Mouse (Mus musculus): Measurements from ENCODE around the gene Olfr113.
"Not testable (repeated sequence)": the region's sequence is repeated elsewhere in the genome, so short reads cannot be mapped to it uniquely, and the experiment has no call there.

Gene Olfr113

DNA sequence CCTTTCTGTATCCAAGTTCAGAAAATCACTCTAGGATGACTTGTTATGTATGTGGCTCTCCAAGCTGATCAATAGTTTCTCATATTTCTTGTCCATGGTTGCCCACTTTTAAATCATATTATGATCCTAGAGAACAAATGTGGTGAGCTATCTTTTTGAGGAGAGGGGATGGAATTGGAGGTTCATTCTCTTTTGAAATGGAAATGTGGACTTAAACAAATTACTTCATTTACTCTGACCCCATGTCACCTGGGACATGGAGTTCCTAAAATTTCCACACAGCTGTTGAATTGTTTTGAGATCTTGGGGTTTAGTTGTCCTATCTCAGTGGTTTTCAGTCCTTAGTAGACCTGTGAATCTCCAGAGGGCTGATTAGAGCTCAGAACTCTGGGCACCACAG is at the start of gene Olfr113:
TSS of gene Olfr113 (minus strand) at position 101 of the 400 bp plus-strand sequence.
- no peak for DNase-seq (ENCODE audit: low read depth)

DNA sequence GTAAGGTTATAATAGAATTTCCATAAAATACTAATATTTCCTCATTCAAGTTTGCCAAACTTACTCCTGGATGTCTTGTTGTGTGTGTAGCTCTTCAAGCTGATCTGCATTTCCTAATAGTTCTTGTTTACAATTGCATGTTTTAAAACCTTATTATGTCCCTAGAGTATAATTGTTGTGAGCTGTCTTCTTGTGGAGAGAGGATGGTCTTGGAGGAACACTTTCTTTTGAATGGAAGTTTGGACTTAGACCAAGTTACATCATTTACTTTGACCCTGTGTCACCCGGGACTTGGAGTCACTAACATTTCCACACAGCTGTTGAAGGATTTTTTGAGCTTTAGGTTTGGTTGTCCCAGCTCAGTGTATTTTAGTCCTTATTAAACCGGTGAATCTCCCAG is 49.5 kb upstream of the Olfr113 start, which contains the start of the genes Olfr115 and Olfr116:
TSS of gene Olfr115 (minus strand) at position 101 of the 400 bp plus-strand sequence.
TSS of gene Olfr116 (minus strand) at position 191 of the 400 bp plus-strand sequence.
- DNase-seq (ENCODE audit: low read depth) = no peak

DNA sequence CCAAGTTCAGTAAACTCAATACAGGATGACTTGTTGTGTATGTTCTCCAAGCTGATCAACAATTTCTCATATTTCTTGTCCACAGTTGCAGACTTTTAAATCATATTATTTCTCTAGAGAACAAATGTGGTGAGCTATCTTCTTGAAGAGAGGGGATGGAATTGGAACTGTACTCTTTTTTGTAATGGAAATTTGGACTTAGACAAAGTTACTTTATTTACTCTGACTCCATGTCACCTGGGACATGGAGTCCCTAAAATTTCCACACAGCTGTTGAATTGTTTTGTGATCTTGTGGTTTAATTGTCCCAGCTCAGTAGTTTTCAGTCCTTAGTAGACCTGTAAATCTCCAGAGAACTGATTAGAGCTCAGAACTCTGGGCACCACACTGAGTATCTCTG is 15.2 kb upstream of the Olfr113 start, which contains the start of gene Olfr114:
TSS of gene Olfr114 (minus strand) at position 101 of the 400 bp plus-strand sequence.
- DNase-seq (ENCODE audit: low read depth) = no peak

DNA sequence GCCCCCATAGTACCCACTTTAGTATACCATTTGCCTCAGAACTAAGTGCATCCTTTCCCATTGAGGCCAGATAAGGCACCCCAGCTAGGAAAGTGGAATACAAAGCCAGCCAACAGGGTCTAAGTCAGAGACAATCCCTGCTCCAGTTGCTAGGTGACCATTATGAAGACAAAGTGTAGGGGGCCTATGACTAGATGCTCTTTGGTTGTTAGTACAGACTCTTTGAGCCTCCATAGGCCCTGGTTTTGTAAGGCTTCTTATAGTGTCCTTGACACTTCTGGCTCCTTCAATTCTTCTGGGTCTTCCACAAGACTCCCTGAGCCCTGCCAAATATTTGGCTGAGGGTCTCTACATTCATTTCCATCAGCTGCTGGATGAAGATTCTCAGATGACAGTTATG is 8.1 kb downstream of the Olfr113 start, which contains the start of gene Olfr112:
TSS of gene Olfr112 (minus strand) at position 101 of the 400 bp plus-strand sequence.
- no peak for DNase-seq (ENCODE audit: low read depth)

DNA sequence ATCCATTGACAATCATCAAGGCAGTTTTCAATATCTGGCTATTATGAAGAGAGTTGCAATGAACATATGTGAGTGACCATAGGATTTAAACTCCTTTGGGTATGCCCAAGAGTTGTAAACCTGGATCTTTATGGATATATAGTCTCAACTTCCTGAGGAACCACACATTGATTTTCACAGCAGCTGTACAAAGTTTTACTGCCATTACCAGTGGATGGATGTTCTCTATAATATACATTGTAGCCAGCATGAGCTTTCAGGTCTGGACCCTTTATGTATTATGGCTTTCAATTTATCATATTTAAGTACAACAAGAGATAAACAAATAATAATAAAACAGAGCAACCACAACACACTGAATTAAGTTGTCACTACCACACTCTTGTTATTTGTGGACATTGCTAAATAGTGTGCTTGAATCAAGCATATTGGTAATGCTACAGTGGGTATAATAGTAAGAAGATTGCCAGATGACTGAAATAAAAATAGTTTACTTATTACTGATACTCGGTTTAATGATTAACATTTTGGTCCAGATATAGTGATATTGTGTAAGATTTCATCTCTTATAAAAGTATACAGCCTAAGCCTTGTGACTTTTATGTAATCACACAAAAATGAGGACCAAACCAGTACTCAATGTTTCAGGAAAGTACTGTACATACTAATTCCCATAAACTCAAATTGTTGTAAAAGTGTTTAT is 18.4 kb downstream of the Olfr113 start:
- no peak for DNase-seq (ENCODE audit: low read depth)

DNA sequence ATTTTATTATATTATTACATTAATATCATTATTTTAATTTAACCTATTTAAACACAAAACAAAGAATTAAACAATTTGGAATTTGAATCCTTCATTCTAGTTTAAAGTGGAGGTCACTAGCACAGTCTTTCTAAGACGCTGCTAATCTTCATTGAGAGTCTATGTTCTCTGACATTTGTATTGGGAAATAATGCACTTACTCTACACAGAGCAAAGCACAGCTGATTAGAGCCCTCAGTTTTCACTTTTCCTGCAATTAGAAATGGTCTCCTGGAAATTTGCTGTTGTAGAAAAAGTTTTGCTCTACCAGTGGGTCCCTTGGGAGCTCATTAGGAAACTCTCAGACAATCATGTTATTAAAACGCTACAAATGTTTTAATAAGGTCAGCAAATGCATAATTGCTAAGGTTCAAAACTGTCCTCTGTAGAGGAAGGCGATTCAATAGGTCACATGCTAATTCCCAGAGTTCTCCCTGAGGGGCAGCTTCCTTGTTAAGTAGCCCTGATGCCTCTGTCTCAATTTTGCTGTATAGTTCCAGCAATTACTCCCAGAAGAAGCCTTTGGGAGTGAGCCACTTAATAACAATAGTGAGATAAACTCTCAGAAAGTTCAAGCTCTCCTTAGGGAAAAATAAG is 33.5 kb downstream of the Olfr113 start:
- no peak for DNase-seq (ENCODE audit: low read depth)

DNA sequence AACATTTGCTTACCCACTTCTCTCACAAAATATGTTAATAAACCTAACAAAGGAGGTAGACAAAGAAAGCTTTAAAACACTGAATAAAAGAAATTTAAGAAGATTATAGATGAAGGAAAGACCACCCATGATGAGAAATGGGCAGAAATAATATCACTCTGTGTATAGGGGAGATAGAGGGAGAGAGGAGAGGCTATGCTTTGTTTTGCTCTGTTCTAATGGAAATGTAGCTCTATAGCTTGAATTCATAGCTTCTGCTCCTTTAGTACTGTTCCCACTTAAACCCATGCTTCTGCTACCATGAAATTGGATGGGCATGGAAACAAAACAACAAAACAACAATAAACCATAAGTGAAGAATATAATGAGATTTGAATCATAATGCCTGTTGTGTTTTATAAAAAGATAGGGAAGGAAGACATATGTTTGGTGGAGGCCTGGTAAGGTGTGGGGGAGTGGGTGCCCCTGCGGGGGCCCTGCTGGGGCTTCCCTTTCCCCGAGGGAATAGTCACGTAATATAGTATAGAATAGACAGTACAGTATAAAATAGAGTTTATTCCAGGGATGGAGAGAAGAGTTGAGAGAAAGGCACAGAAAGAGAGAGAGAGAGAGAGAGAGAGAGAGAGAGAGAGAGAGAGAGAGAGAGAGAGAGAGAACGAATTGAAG is 35.9 kb downstream of the Olfr113 start:
- DNase-seq (ENCODE audit: low read depth) = no peak

DNA sequence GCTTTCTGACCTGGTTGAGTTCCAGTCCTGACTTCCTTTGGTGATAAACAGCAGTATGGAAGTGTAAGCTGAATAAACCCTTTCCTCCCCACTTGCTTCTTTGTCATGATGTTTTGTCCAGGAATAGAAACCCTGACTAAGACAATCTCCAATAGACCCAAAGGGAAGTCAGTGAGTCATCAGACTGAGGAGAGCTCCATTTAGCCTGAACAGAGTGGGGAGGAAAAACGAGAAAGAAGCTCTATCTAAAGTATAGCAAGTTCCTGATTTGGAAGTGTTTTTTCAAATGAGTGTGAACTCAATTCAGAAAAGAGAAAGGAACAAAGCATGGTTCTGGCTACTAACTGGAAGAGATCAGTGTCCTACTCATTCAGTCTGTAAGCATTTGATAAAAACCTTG is 39.0 kb downstream of the Olfr113 start:
- not testable (repeated sequence) for DNase-seq (ENCODE audit: low read depth)

DNA sequence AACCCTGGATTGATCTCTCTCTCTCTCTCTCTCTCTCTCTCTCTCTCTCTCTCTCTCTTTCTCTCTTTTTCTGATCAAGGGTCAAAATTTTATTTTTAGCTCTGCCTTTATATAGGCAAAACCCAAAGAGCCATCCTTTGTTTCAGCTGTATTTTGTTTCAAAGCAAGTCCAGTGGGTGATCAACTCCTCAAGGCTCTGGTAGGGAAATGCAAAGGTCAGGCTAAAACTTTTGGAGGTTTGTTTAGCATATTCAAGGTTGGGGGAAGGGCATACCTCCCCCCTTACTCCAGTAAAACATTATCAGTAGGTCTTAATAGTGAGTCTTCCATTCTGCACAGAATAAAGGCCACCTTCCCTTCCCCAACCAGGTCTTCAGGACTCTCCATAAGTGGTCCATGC is 42.3 kb downstream of the Olfr113 start:
- DNase-seq (ENCODE audit: low read depth) = no peak

DNA sequence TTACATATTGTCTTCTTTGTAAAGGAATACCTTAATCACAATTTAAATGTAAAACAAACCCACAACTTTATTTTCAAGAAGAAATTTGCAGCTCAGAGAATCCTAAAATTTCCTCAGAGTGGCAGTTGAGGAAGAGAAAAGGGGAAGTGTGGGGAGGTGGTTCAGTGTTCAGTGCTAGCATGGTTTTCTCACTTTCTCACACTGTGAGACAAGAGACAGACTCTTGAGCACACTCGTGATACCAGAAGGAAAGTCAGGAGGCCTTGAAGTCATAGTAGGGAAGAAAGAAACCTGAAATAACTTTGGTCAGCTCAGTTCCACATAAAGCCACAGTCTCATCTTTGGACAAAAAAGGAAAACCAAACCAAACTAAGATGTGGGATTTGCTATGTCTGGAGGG is 52.0 kb downstream of the Olfr113 start:
- DNase-seq (ENCODE audit: low read depth) = not testable (repeated sequence)

DNA sequence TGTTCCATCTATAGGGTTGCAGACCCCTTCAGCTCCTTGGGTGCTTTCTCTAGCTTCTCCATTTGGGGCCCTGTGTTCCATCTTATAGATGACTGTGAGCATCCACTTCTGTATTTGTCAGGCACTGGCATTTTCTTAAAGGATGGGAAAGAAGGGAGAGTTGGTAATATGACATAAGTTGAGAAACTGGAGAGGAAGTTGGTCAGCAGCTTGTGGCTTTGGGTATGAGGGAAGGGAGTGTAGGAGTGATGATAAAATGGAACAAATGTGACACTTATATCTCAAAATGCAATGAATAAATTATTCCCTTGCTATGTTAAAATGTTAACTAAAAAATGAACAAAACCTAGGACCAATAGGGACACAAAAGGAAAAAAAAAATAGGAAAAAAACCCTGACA is 52.9 kb downstream of the Olfr113 start:
- DNase-seq (ENCODE audit: low read depth) = not testable (repeated sequence)
